Mouse (Mus musculus): ENCODE measurements at regions not wholly inside any gene's neighbourhood (a gene's known extent, or its start where the extent isn't known, plus 50 kb on each side); places are given as distances from the start of the nearest gene placed in this dataset.

DNA sequence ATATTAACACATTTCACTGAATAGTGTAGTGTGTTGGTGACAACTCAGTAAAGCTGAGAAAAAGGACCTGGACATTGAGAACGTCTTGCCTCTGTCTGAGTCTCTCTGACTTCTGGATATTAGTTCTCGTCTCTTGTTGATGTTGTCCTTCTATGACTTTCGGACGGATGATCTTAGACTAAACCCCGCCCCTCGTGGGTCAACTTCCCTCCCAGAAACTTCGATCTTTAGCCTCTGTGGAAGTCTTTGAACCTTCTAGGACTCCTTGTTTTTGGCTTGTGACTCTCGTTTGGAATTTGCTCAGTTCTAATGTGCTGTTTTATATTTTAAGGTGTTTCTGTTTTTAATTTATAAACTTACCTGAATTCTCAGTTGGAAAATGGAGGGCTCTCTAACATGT lies 61.2 kb upstream of the Slc35c1 start:
- H3K4me2 ChIP-seq (replicated peaks; ENCODE audit: low read depth), result no peak overlapping the region
- no peaks in the 10 kb centered on the region for H3K4me1 ChIP-seq (replicated peaks; ENCODE audit: control insufficient read depth, insufficient read depth, low read length)
- no peak overlapping the region for H3K4me3 ChIP-seq (ENCODE audit: low read depth, low read length)
- ATAC-seq, result no peak
- no peaks in the 10 kb centered on the region for H3K9me3 ChIP-seq (ENCODE audit: control insufficient read depth)
- H3K36me3 ChIP-seq (ENCODE audit: control insufficient read depth, insufficient read depth), result no peaks in the 10 kb centered on the region
- H3K27me3 ChIP-seq (replicated peaks; ENCODE audit: control insufficient read depth, insufficient read depth, low read length), result no peaks in the 10 kb centered on the region
- no peak overlapping the region for H3K9ac ChIP-seq (ENCODE audit: low read depth, low read length)
- 76% methylated on average over 8 of the region's 8 CpGs for WGBS
- no peak for TF ChIP-seq CTCF (IDR thresholded peaks at IDR 0.05; ENCODE audit: low read depth)
- H3K27ac ChIP-seq (ENCODE audit: low read depth, low read length), result no peak overlapping the region

GRCm38 (mm10) chr2:92519396-92519795 lies 59.1 kb upstream of the Slc35c1 start:
- Histone ChIP-seq H3K9ac (ENCODE audit: low read depth, low read length) (no peak overlapping the region), H3K4me3 (ENCODE audit: low read depth, low read length) (no peak overlapping the region), H3K27me3 (replicated peaks; ENCODE audit: control insufficient read depth, insufficient read depth, low read length) (no peaks in the 10 kb centered on the region), H3K9me3 (ENCODE audit: control insufficient read depth) (no peaks in the 10 kb centered on the region), H3K36me3 (ENCODE audit: control insufficient read depth, insufficient read depth) (no peaks in the 10 kb centered on the region), H3K4me1 (replicated peaks; ENCODE audit: control insufficient read depth, insufficient read depth, low read length) (no peaks in the 10 kb centered on the region), H3K4me2 (replicated peaks; ENCODE audit: low read depth) (no peak overlapping the region), H3K27ac (ENCODE audit: low read depth, low read length) (no peak overlapping the region)
- 86% methylated on average over 8 of the region's 8 CpGs for WGBS
- ATAC-seq, result no peak
- no peak for TF ChIP-seq CTCF (IDR thresholded peaks at IDR 0.05; ENCODE audit: low read depth)

- Histone ChIP-seq H3K4me3 (ENCODE audit: low read depth, low read length) (no peak overlapping the region), H3K27ac (ENCODE audit: low read depth, low read length) (no peak overlapping the region), H3K9ac (ENCODE audit: low read depth, low read length) (no peak overlapping the region), H3K4me2 (replicated peaks; ENCODE audit: low read depth) (no peak overlapping the region), H3K36me3 (ENCODE audit: control insufficient read depth, insufficient read depth) (no peaks in the 10 kb centered on the region), H3K4me1 (replicated peaks; ENCODE audit: control insufficient read depth, insufficient read depth, low read length) (no peaks in the 10 kb centered on the region), H3K9me3 (ENCODE audit: control insufficient read depth) (no peaks in the 10 kb centered on the region), H3K27me3 (replicated peaks; ENCODE audit: control insufficient read depth, insufficient read depth, low read length) (no peaks in the 10 kb centered on the region)
- 74% methylated on average over 8 of the region's 8 CpGs for WGBS
- ATAC-seq, result no peak
- no peak for TF ChIP-seq CTCF (IDR thresholded peaks at IDR 0.05; ENCODE audit: low read depth)
Measured at GRCm38 (mm10) chr2:92518891-92519290, 58.6 kb upstream of the Slc35c1 start.

DNA sequence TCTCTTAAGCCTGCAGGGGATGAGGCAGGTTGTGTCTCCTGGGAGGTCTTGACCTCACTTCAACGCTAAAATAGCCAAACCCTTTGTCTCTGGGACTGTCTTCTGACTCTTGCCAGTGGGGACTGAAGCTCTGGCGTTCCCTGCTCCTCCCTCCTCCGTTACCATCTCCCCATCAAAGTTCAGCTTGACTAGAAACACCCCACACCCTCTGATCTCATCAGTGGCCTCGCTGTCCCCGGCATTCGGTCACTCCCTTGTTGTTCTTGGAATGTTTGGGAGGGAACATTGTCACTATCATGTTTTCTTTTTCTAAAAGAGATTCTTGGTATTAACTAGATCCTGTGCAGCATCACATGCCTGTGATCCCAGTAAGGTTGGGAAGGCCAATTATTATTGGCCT lies 54.6 kb upstream of the Slc35c1 start:
- Histone ChIP-seq H3K36me3 (ENCODE audit: control insufficient read depth, insufficient read depth) (no peaks in the 10 kb centered on the region), H3K9me3 (ENCODE audit: control insufficient read depth) (no peaks in the 10 kb centered on the region), H3K4me3 (ENCODE audit: low read depth, low read length) (no peak overlapping the region), H3K9ac (ENCODE audit: low read depth, low read length) (no peak overlapping the region), H3K27me3 (replicated peaks; ENCODE audit: control insufficient read depth, insufficient read depth, low read length) (no peaks in the 10 kb centered on the region), H3K4me1 (replicated peaks; ENCODE audit: control insufficient read depth, insufficient read depth, low read length) (no peaks in the 10 kb centered on the region), H3K27ac (ENCODE audit: low read depth, low read length) (no peak overlapping the region), H3K4me2 (replicated peaks; ENCODE audit: low read depth) (no peak overlapping the region)
- 37% methylated on average over 6 of the region's 6 CpGs for WGBS
- no peak for ATAC-seq
- no peak for TF ChIP-seq CTCF (IDR thresholded peaks at IDR 0.05; ENCODE audit: low read depth)

- H3K4me1 ChIP-seq (replicated peaks; ENCODE audit: control insufficient read depth, insufficient read depth, low read length), result no peaks in the 10 kb centered on the region
- no peak for ATAC-seq
- no peaks in the 10 kb centered on the region for H3K36me3 ChIP-seq (ENCODE audit: control insufficient read depth, insufficient read depth)
- H3K27ac ChIP-seq (ENCODE audit: low read depth, low read length), result no peak overlapping the region
- TF ChIP-seq CTCF (IDR thresholded peaks at IDR 0.05; ENCODE audit: low read depth), result no peak
- no peaks in the 10 kb centered on the region for H3K9me3 ChIP-seq (ENCODE audit: control insufficient read depth)
- WGBS, result 62% methylated on average over 6 of the region's 6 CpGs
- no peak overlapping the region for H3K9ac ChIP-seq (ENCODE audit: low read depth, low read length)
- no peaks in the 10 kb centered on the region for H3K27me3 ChIP-seq (replicated peaks; ENCODE audit: control insufficient read depth, insufficient read depth, low read length)
- no peak overlapping the region for H3K4me3 ChIP-seq (ENCODE audit: low read depth, low read length)
- H3K4me2 ChIP-seq (replicated peaks; ENCODE audit: low read depth), result no peak overlapping the region
Measured at GRCm38 (mm10) chr2:92511771-92512744, 51.7 kb upstream of the Slc35c1 start.
